Mouse (Mus musculus): ENCODE results near the gene Scaf1. TPM values are rescaled to one million over a fixed set of nuclear protein-coding genes. Genes with fewer than 3 reads are reported as not detected.
A peak's percentile ranks its signal among the peaks of the same experiment; 100 is the strongest.

Scaf1 gene
- total RNA-seq, 2 experiments from 2014 or later, result 159 to 163 TPM

DNA sequence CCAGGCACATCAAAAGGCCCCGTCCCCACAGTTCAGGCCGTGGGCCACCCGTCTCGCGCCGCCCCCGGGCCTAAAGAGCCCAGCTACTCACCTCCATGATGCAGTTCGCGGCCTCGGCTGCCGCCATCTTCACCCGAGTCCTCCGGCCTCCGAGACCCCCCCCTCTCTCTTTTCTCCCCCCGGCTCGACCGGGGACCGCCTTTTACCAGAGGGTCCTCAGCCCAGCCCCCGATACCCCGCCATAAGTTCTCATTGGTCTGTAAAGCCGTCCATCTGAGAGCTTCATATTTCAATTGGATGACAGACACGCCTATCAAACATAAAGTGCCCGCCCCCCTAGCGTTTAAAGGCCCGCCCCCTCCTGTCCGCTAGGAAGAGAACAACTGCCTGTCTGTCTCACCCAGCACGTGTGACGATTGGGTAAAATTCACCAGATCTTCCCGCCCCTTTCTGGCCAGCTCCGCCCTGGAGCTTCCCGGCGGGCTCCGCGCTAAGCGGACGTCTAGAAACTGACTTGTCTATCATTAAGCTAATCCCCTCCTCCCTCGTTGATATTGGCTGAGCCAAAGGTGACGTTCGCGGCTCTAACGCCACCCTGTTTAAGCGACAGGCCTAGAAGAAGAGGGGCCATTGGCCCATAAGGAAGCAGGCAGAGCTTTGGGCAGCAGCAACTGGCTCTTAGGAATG, 29.8 kb downstream of the Scaf1 start, which contains the start of gene Prmt1:
Gene Prmt1 (minus strand): TSS at position 377 of the 687 bp plus-strand sequence.
- peak; percentile 94 to 98 for DNase-seq (ENCODE audit: low spot score in 2 of 2)

GRCm38 (mm10) chr7:44985595-44986191, 30.5 kb downstream of the Scaf1 start:
- peak; percentile 46 to 47 for DNase-seq (ENCODE audit: low spot score in 2 of 2)

GRCm38 (mm10) chr7:44984833-44985164, 31.4 kb downstream of the Scaf1 start:
- DNase-seq (ENCODE audit: low spot score in 2 of 2), result no peak

- no peak for DNase-seq (ENCODE audit: low spot score in 2 of 2)
Observed at GRCm38 (mm10) chr7:44983944-44984832, 32.0 kb downstream of the Scaf1 start.

DNA sequence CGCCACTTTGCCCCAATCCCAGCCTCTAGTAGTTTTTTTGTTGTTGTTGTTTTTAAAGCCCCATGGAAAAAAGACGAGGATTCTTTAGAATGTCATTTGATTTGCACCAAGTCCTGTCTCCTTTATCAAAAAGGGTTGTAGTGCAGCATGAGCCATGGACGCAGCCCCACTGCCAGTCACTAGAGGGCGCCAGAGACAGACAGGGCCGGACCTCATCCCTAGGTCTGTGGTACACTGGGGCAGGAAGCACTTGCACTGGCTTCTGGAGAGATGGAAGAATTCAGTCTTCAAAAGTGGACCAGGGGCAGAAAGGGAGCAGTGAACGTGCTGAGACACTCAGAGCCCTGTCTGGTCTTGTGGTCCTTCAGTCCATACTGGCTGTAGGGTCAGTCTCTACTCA, 33.1 kb downstream of the Scaf1 start:
- DNase-seq (ENCODE audit: low spot score in 2 of 2), result peak; percentile 78 to 90

DNA sequence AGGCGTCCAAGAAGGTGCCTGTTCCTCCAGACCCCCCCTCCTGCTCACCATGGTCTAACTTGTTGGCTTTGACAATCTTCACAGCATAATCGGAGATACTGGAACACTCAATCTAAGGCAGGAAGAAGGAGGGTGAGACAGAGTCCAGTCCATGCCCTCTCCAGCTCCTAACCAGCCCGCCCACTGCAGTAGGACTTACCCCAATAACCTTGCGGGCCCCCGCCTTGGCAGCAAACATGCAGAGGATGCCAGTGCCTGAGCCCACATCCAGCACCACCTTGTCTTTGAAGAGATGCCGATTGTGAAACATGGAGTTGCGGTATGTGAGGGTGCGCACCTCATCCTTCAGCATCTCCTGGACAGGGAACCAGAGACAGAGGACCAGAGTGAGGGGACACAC, 34.6 kb downstream of the Scaf1 start:
- DNase-seq (ENCODE audit: low spot score in 2 of 2), result no peak

- DNase-seq (ENCODE audit: low spot score in 2 of 2), result no peak
Observed at GRCm38 (mm10) chr7:44978300-44978699, 37.9 kb downstream of the Scaf1 start.

DNA sequence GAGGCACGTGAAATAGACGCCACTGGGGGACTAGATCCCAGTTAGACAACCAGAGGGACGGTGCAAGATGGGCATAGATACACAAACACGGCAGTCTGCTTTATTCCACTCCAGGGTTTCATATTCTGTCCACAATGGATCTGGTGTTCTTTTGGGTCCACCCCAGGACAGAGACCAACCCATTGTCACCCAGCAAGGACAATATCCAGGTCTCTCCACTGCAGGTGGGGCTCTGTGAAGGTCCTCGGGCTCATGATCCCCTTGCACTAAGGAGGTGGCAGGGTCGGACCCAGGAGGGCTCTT, 41.1 kb downstream of the Scaf1 start:
- no peak for DNase-seq (ENCODE audit: low spot score in 2 of 2)

DNA sequence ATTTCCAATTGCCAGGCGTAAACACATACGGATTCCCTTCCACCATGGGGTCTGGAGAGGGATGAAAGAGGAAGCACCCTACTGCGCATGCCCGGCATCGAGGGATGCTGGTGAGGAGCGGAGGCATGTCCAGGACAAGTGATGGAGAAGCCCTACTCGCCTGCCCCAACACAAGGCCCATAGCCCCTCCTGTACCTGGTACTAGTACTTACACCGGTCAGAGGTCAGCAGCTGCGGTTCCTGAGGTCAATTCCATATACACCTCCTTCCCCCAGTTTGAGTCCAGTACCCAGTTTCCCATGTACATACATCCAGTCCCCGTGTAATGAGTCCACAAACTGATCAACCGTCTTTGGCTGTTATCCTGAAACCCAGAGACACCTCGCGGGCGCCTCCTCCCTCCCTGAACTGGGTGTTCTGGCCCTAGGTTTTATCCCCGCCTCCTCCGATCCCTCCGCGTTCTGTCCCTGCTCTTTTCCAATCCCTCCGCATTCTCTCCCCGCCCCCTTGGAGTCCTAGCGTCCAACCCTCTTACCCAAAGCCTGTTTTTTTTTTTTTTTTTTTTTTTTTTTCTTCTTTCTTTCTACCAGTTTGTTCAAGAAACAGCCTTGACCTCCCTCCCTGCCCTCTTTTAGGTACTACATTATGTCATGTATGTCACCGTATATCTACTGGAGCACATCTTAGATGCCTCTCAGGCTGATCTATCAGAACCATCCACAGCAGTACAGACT, 41.6 kb downstream of the Scaf1 start, which contains the start of gene Cpt1c:
Gene Cpt1c (minus strand): TSS at position 469 of the 734 bp plus-strand sequence.
- peak; percentile 87 to 88 for DNase-seq (ENCODE audit: low spot score in 2 of 2)

- no peak for DNase-seq (ENCODE audit: low spot score in 2 of 2)
Observed at GRCm38 (mm10) chr7:44973415-44974130, 42.6 kb downstream of the Scaf1 start.

- no peak for DNase-seq (ENCODE audit: low spot score in 2 of 2)
Observed at GRCm38 (mm10) chr7:44971142-44971541, 45.0 kb downstream of the Scaf1 start.

GRCm38 (mm10) chr7:44970231-44970691, 45.9 kb downstream of the Scaf1 start:
- peak; percentile 66 to 81 for DNase-seq (ENCODE audit: low spot score in 2 of 2)

DNA sequence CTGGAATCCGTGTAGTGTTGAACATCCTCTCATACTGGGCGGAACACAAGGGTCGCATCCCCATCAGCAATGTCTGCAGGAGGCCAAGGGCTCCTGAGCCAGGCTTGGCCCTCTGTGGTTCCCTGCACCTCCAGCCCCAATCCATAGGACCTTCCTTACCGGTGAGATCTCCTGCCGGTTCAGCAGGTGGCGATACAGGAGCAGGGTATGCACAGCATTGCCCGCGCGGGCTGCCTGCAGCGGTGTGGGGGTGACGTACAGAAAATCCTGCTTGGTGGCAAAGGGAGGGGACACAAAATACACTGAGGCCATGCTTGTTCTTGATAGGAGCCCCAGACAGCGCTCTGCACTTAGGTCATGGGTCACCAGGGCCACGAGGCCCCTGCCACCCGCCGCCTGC, 49.5 kb downstream of the Scaf1 start:
- no peak for DNase-seq (ENCODE audit: low spot score in 2 of 2)

GRCm38 (mm10) chr7:44965975-44966374, 50.2 kb downstream of the Scaf1 start:
- DNase-seq (ENCODE audit: low spot score in 2 of 2), result no peak

DNA sequence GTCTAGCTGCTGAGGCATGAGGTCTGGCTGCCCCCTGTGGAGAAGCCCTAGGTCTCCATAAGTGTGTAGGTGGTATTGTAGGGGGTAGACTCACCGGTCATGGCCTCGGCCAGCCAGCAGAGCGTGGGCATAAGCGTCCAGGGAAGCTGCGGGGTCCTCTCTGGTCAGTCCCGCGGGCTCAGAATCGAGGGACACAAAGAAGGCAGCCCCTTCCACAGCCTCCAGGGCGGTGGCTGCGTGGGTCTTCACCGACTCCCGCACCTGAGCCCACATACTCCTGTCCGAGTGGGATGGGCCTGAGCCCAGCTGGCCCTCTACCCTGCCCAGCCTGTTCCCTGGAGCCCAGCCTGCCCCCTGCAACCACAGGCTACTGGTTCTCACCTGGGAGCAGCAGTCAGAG, 51.2 kb downstream of the Scaf1 start:
- no peak for DNase-seq (ENCODE audit: low spot score in 2 of 2)

DNA sequence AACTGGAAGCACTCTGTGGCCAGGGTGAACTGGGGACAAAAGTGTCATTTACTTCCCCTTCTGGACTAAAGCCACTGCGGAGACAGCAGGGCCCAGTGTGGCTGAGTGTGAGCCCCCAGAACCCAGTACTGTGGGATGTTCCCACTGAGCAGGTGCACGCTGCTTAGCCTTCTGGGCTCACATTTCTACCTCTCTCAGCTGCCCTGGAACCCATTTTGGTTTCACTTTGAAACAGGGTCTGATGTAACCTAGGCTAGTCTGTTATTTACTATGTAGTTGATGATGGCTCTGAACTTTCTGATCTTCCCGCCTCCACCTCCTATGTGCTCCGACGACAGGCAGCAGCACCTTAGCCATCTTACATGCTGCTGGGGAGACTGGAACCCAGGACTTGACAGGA, 53.3 kb downstream of the Scaf1 start:
- no peak for DNase-seq (ENCODE audit: low spot score in 2 of 2)

- no peak for DNase-seq (ENCODE audit: low spot score in 2 of 2)
Observed at GRCm38 (mm10) chr7:44962337-44962736, 53.8 kb downstream of the Scaf1 start.

GRCm38 (mm10) chr7:44960512-44960910, 55.7 kb downstream of the Scaf1 start:
- DNase-seq (ENCODE audit: low spot score in 2 of 2), result no peak

- peak; percentile 1 for DNase-seq (ENCODE audit: low spot score in 2 of 2)
Observed at GRCm38 (mm10) chr7:44959874-44960511, 56.2 kb downstream of the Scaf1 start.

- DNase-seq (ENCODE audit: low spot score in 2 of 2), result peak in 1 of 2 experiments; percentile 2
Observed at GRCm38 (mm10) chr7:44959281-44959680, 56.9 kb downstream of the Scaf1 start.
